10 mouse cellular contexts compared by ENCODE assay signal in the genomic region with DNA sequence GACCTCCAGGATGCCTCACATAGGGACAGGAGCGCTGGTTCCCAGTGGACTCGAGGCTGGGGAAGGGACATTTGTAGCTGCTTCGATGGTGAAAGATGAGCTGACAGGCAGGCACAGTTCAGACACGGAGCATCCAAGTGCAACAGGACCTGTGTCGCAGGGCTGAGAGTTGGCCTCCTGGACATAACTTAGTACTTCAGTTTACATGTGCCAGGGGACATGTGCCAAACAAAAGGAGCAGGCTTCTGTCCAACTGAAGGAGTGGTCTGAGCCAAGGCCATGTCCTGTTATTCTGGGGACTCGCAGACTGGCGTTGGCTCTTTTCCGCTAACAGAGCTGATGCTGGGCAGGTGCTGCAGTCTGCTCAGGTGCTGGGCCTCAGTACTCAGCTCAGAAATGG. TPM values are rescaled to one million over a fixed set of nuclear protein-coding genes. Genes with fewer than 3 reads are reported as not detected.
A peak's percentile ranks its signal among the peaks of the same experiment; 100 is the strongest.
DNase-seq lines count a peak whose midpoint lies in the region; ATAC-seq and TF ChIP-seq lines count a peak whose summit lies in the region.
"Had no signal": no experiment of that assay in that cellular context is flagged by ENCODE, and none has a peak within 500 bp of the region (broad histone marks: within the 10 kb centered on the region; RNA-seq: fewer than 3 reads in every experiment).

No protein-coding gene starts in this region.

- peaks cover 6% of the 10 kb centered on the region for H3K4me1 ChIP-seq in heart, embryonic 10.5 days
- H3K4me1 ChIP-seq in midbrain, embryonic 13.5 days (replicated peaks): peaks cover 3% of the 10 kb centered on the region

- H3K36me3 ChIP-seq in heart, embryonic 10.5 days: peaks cover 63% of the 10 kb centered on the region
- H3K36me3 ChIP-seq in midbrain, embryonic 13.5 days: peaks cover 61% of the 10 kb centered on the region

- H3K4me2 ChIP-seq in midbrain, embryonic 13.5 days (replicated peaks): no peak overlapping the region
- H3K4me2 ChIP-seq: limb, embryonic 15.5 days had no signal

- TF ChIP-seq CTCF in gastrocnemius, adult 2 months (IDR thresholded peaks at IDR 0.05): no peak

- peak; percentile 98 for DNase-seq in heart, adult 11 months
- DNase-seq in heart, embryonic 10.5 days (ENCODE audit: low spot score): no peak
- peak; percentile 32 for DNase-seq in adrenal gland, postnatal 25 days
- peak; percentile 86 for DNase-seq in gastrocnemius, adult 2 months
- peak; percentile 85 to 88 for DNase-seq in heart, postnatal 10 days
- DNase-seq in layer of hippocampus, adult 11-12 months (ENCODE audit: low spot score): no peak
- DNase-seq in kidney, adult 9 months: no peak

- H3K9ac ChIP-seq in midbrain, embryonic 13.5 days (replicated peaks): no peak overlapping the region
- H3K9ac ChIP-seq: limb, embryonic 15.5 days had no signal

- ATAC-seq in midbrain, embryonic 13.5 days: no peak
- ATAC-seq: CD4-positive, CD25-positive, alpha-beta regulatory T cell, adult 4 months had no signal

- no peak overlapping the region for H3K4me3 ChIP-seq in heart, embryonic 10.5 days
- H3K4me3 ChIP-seq in gastrocnemius, adult 2 months: no peak overlapping the region
- no peak overlapping the region for H3K4me3 ChIP-seq in midbrain, embryonic 13.5 days (replicated peaks)
- H3K4me3 ChIP-seq: limb, embryonic 15.5 days had no signal

- H3K9me3 ChIP-seq in heart, embryonic 10.5 days: no peaks in the 10 kb centered on the region
- no peaks in the 10 kb centered on the region for H3K9me3 ChIP-seq in midbrain, embryonic 13.5 days
- H3K9me3 ChIP-seq: limb, embryonic 15.5 days had no signal

- intact Hi-C loops in gastrocnemius, adult 2 months (cut with DNase I): no loop called here
- intact Hi-C loops in heart, postnatal 10 days (cut with DNase I): no loop called here

- no peaks in the 10 kb centered on the region for H3K27me3 ChIP-seq in heart, embryonic 10.5 days (ENCODE audit: insufficient read depth, poor library complexity, severe bottlenecking)
- H3K27me3 ChIP-seq in midbrain, embryonic 13.5 days: no peaks in the 10 kb centered on the region
- H3K27me3 ChIP-seq: limb, embryonic 15.5 days had no signal

- no peak overlapping the region for H3K27ac ChIP-seq in heart, embryonic 10.5 days
- H3K27ac ChIP-seq in gastrocnemius, adult 2 months: peak overlapping the region; percentile 80
- no peak overlapping the region for H3K27ac ChIP-seq in midbrain, embryonic 13.5 days
- H3K27ac ChIP-seq: limb, embryonic 15.5 days had no signal

- 82% methylated on average over 8 of the region's 8 CpGs for WGBS in heart, embryonic 10.5 days
- WGBS in midbrain, embryonic 13.5 days: 86% methylated on average over 8 of the region's 8 CpGs

RNA-seq across cellular contexts. Expression of gene Swi5, which starts 6.5 kb away (rescaled TPM):
- polyA plus RNA-seq in heart, embryonic 10.5 days (2016; fragmentation: Nextera tagmentation; extraction: Ambion mirVana): 318 and 348 TPM in 2 replicates
- total RNA-seq in adrenal gland, postnatal 25 days (2021): 276 and 297 TPM in 2 replicates
- 100 to 1,000 TPM; 118 to 175 TPM for total RNA-seq in gastrocnemius, adult 2 months (2021)
- 100 to 1,000 TPM; 163 to 182 TPM for total RNA-seq in heart, postnatal 10 days (2021)
- 454 and 469 TPM in 2 replicates for polyA plus RNA-seq in midbrain, embryonic 13.5 days (2015; fragmentation: Nextera tagmentation; extraction: Ambion mirVana)

RNA-seq across cellular contexts. Expression of gene Golga2, which starts 7.2 kb away (rescaled TPM):
- 22.0 and 27.2 TPM in 2 replicates for polyA plus RNA-seq in heart, embryonic 10.5 days (2016; fragmentation: Nextera tagmentation; extraction: Ambion mirVana)
- total RNA-seq in adrenal gland, postnatal 25 days (2021): 65.1 and 87.7 TPM in 2 replicates
- total RNA-seq in gastrocnemius, adult 2 months (2021): 10 to 100 TPM; 56.0 to 62.9 TPM
- 10 to 100 TPM; 73.7 to 74.8 TPM for total RNA-seq in heart, postnatal 10 days (2021)
- polyA plus RNA-seq in midbrain, embryonic 13.5 days (2015; fragmentation: Nextera tagmentation; extraction: Ambion mirVana): 26.0 and 26.7 TPM in 2 replicates

RNA-seq across cellular contexts. Expression of gene Uck1, which starts 34.4 kb away (rescaled TPM):
- 63.1 and 65.8 TPM in 2 replicates for polyA plus RNA-seq in heart, embryonic 10.5 days (2016; fragmentation: Nextera tagmentation; extraction: Ambion mirVana)
- total RNA-seq in adrenal gland, postnatal 25 days (2021): 120 and 132 TPM in 2 replicates
- total RNA-seq in gastrocnemius, adult 2 months (2021): 10 to 100 TPM in 1 of 2 experiments, 1 to 10 TPM in 1; 9.8 to 12.9 TPM
- total RNA-seq in heart, postnatal 10 days (2021): 10 to 100 TPM; 30.9 to 34.9 TPM
- polyA plus RNA-seq in midbrain, embryonic 13.5 days (2015; fragmentation: Nextera tagmentation; extraction: Ambion mirVana): 85.5 and 87.2 TPM in 2 replicates

RNA-seq across cellular contexts. Expression of gene Ciz1, which starts 57.8 kb away (rescaled TPM):
- polyA plus RNA-seq in heart, embryonic 10.5 days (2016; fragmentation: Nextera tagmentation; extraction: Ambion mirVana): 41.0 and 48.0 TPM in 2 replicates
- 85.5 and 107 TPM in 2 replicates for total RNA-seq in adrenal gland, postnatal 25 days (2021)
- 10 to 100 TPM; 26.4 to 26.6 TPM for total RNA-seq in gastrocnemius, adult 2 months (2021)
- 10 to 100 TPM; 37.4 to 39.3 TPM for total RNA-seq in heart, postnatal 10 days (2021)
- 54.4 and 56.7 TPM in 2 replicates for polyA plus RNA-seq in midbrain, embryonic 13.5 days (2015; fragmentation: Nextera tagmentation; extraction: Ambion mirVana)

RNA-seq across cellular contexts. Expression of gene Pomt1, which starts 58.0 kb away (rescaled TPM):
- 18.8 and 24.2 TPM in 2 replicates for polyA plus RNA-seq in heart, embryonic 10.5 days (2016; fragmentation: Nextera tagmentation; extraction: Ambion mirVana)
- 47.0 and 54.2 TPM in 2 replicates for total RNA-seq in adrenal gland, postnatal 25 days (2021)
- total RNA-seq in gastrocnemius, adult 2 months (2021): 10 to 100 TPM; 11.5 TPM
- 10 to 100 TPM; 13.9 to 14.5 TPM for total RNA-seq in heart, postnatal 10 days (2021)
- polyA plus RNA-seq in midbrain, embryonic 13.5 days (2015; fragmentation: Nextera tagmentation; extraction: Ambion mirVana): 28.2 and 28.6 TPM in 2 replicates

Comparison
In these comparisons a context has a peak if more than half of its experiments do, and no peak if none do; other contexts are left out.
1. DNase-seq: peak in heart, adult 11 months (single experiment), adrenal gland, postnatal 25 days (single experiment), gastrocnemius, adult 2 months (single experiment) and heart, postnatal 10 days (2 of 2); none in heart, embryonic 10.5 days (single experiment), layer of hippocampus, adult 11-12 months (single experiment) and kidney, adult 9 months (single experiment).